Mouse (Mus musculus): Measurements from ENCODE around the gene Ssh2. TPM values are rescaled to one million over a fixed set of nuclear protein-coding genes. Genes with fewer than 3 reads are reported as not detected.

Gene Ssh2
- polyA plus RNA-seq, 1 experiment from 2014 or later: 8.2 TPM

GRCm38 (mm10) chr11:77411284-77411683, 195.2 kb downstream of the Ssh2 start:
- no peaks in the 10 kb centered on the region for H3K36me3 ChIP-seq

GRCm38 (mm10) chr11:77414141-77414839, 198.2 kb downstream of the Ssh2 start:
- H3K27ac ChIP-seq (replicated peaks): no peak overlapping the region
- H3K27me3 ChIP-seq: no peaks in the 10 kb centered on the region
- WGBS: 63% methylated on average over 2 of the region's 2 CpGs
- H3K4me2 ChIP-seq (replicated peaks): no peak overlapping the region
- H3K4me1 ChIP-seq: peaks cover 6% of the 10 kb centered on the region; the same call in 1 of the 2 replicates
- H3K4me3 ChIP-seq (replicated peaks): no peak overlapping the region
- ATAC-seq (ENCODE audit: insufficient number of reproducible peaks, low FRiP score, low TSS enrichment, low read depth): no peak
- H3K9me3 ChIP-seq (replicated peaks): no peaks in the 10 kb centered on the region
- H3K9ac ChIP-seq: no peak overlapping the region
- H3K36me3 ChIP-seq: no peaks in the 10 kb centered on the region

More at GRCm38 (mm10) chr11:77411284-77411683, 195.2 kb downstream of the Ssh2 start:
- Histone ChIP-seq H3K27ac (replicated peaks) (no peak overlapping the region), H3K4me3 (replicated peaks) (no peak overlapping the region), H3K4me2 (replicated peaks) (no peak overlapping the region), H3K4me1 (peaks cover 2% of the 10 kb centered on the region; the same call in 1 of the 2 replicates), H3K27me3 (no peaks in the 10 kb centered on the region), H3K9ac (no peak overlapping the region), H3K9me3 (replicated peaks) (no peaks in the 10 kb centered on the region)
- no peak for ATAC-seq (ENCODE audit: insufficient number of reproducible peaks, low FRiP score, low TSS enrichment, low read depth)

- no peaks in the 10 kb centered on the region for H3K27me3 ChIP-seq
- no peak for ATAC-seq (ENCODE audit: insufficient number of reproducible peaks, low FRiP score, low TSS enrichment, low read depth)
- H3K4me1 ChIP-seq: peaks cover 6% of the 10 kb centered on the region; the same call in 1 of the 2 replicates
- no peak overlapping the region for H3K4me2 ChIP-seq (replicated peaks)
- no peak overlapping the region for H3K4me3 ChIP-seq (replicated peaks)
- no peaks in the 10 kb centered on the region for H3K36me3 ChIP-seq
- H3K9me3 ChIP-seq (replicated peaks): no peaks in the 10 kb centered on the region
- 69% methylated on average over 4 of the region's 4 CpGs for WGBS
- H3K27ac ChIP-seq (replicated peaks): no peak overlapping the region; the same call in 1 of the 2 replicates
- H3K9ac ChIP-seq: no peak overlapping the region
Observed at GRCm38 (mm10) chr11:77416212-77417000, 200.3 kb downstream of the Ssh2 start.

- H3K4me3 ChIP-seq (replicated peaks): no peak overlapping the region
Observed at GRCm38 (mm10) chr11:77418021-77418420, 201.9 kb downstream of the Ssh2 start.

GRCm38 (mm10) chr11:77423175-77423859, 207.2 kb downstream of the Ssh2 start:
- H3K9me3 ChIP-seq (replicated peaks): no peaks in the 10 kb centered on the region
- no peak overlapping the region for H3K4me2 ChIP-seq (replicated peaks)
- H3K4me3 ChIP-seq (replicated peaks): no peak overlapping the region
- 76% methylated on average over 4 of the region's 4 CpGs for whole genome bisulfite sequencing
- no peak overlapping the region for H3K9ac ChIP-seq
- H3K27me3 ChIP-seq: no peaks in the 10 kb centered on the region
- no peak for ATAC-seq (ENCODE audit: insufficient number of reproducible peaks, low FRiP score, low TSS enrichment, low read depth)
- H3K27ac ChIP-seq (replicated peaks): no peak overlapping the region
- H3K36me3 ChIP-seq: peaks cover 17% of the 10 kb centered on the region
- no peaks in the 10 kb centered on the region for H3K4me1 ChIP-seq

More at GRCm38 (mm10) chr11:77418021-77418420, 201.9 kb downstream of the Ssh2 start:
- Histone ChIP-seq H3K9ac (no peak overlapping the region), H3K36me3 (peaks cover 4% of the 10 kb centered on the region; the same call in 1 of the 2 replicates), H3K27ac (replicated peaks) (no peak overlapping the region), H3K9me3 (replicated peaks) (no peaks in the 10 kb centered on the region), H3K4me2 (replicated peaks) (no peak overlapping the region), H3K4me1 (peaks cover 6% of the 10 kb centered on the region; the same call in 1 of the 2 replicates), H3K27me3 (no peaks in the 10 kb centered on the region)
- 89% methylated on average over 4 of the region's 4 CpGs for WGBS
- no peak for ATAC-seq (ENCODE audit: insufficient number of reproducible peaks, low FRiP score, low TSS enrichment, low read depth)

GRCm38 (mm10) chr11:77428446-77428845, 212.4 kb downstream of the Ssh2 start:
- WGBS: 75% methylated on average over 1 of the region's 1 CpGs
- no peak overlapping the region for H3K9ac ChIP-seq

GRCm38 (mm10) chr11:77437026-77437425, 220.9 kb downstream of the Ssh2 start:
- no peak for ATAC-seq (ENCODE audit: insufficient number of reproducible peaks, low FRiP score, low TSS enrichment, low read depth)
- no peaks in the 10 kb centered on the region for H3K27me3 ChIP-seq
- 88% methylated on average over 2 of the region's 2 CpGs for WGBS

More at GRCm38 (mm10) chr11:77428446-77428845, 212.4 kb downstream of the Ssh2 start:
- no peaks in the 10 kb centered on the region for H3K9me3 ChIP-seq (replicated peaks)
- H3K27me3 ChIP-seq: no peaks in the 10 kb centered on the region
- no peak overlapping the region for H3K4me2 ChIP-seq (replicated peaks)
- H3K27ac ChIP-seq (replicated peaks): no peak overlapping the region
- no peaks in the 10 kb centered on the region for H3K4me1 ChIP-seq
- ATAC-seq (ENCODE audit: insufficient number of reproducible peaks, low FRiP score, low TSS enrichment, low read depth): no peak
- no peak overlapping the region for H3K4me3 ChIP-seq (replicated peaks)
- H3K36me3 ChIP-seq: peaks cover 11% of the 10 kb centered on the region

GRCm38 (mm10) chr11:77440081-77440480, 224.0 kb downstream of the Ssh2 start:
- Histone ChIP-seq H3K9ac (no peak overlapping the region), H3K9me3 (replicated peaks) (no peaks in the 10 kb centered on the region), H3K4me3 (replicated peaks) (no peak overlapping the region), H3K27ac (replicated peaks) (no peak overlapping the region), H3K36me3 (peaks cover 6% of the 10 kb centered on the region; the same call in 1 of the 2 replicates), H3K4me1 (0 out of 2 replicates have a peak, but pooled peaks cover 9% of the 10 kb centered on the region), H3K27me3 (no peaks in the 10 kb centered on the region), H3K4me2 (replicated peaks) (no peak overlapping the region)
- 78% methylated on average over 9 of the region's 9 CpGs for WGBS
- ATAC-seq (ENCODE audit: insufficient number of reproducible peaks, low FRiP score, low TSS enrichment, low read depth): no peak

More at GRCm38 (mm10) chr11:77437026-77437425, 220.9 kb downstream of the Ssh2 start:
- H3K4me2 ChIP-seq (replicated peaks): no peak overlapping the region
- H3K36me3 ChIP-seq: peaks cover 6% of the 10 kb centered on the region; the same call in 1 of the 2 replicates
- 0 out of 2 replicates have a peak, but pooled peaks cover 4% of the 10 kb centered on the region for H3K4me1 ChIP-seq
- H3K4me3 ChIP-seq (replicated peaks): no peak overlapping the region
- no peak overlapping the region for H3K9ac ChIP-seq
- H3K27ac ChIP-seq (replicated peaks): no peak overlapping the region
- H3K9me3 ChIP-seq (replicated peaks): no peaks in the 10 kb centered on the region

- Histone ChIP-seq H3K27ac (replicated peaks) (0 out of 2 replicates have a peak overlapping the region, but pooled peaks have one; percentile 23), H3K4me3 (replicated peaks) (no peak overlapping the region), H3K9ac (no peak overlapping the region), H3K36me3 (peaks cover 6% of the 10 kb centered on the region; the same call in 1 of the 2 replicates), H3K4me2 (replicated peaks) (no peak overlapping the region), H3K4me1 (0 out of 2 replicates have a peak, but pooled peaks cover 9% of the 10 kb centered on the region), H3K27me3 (no peaks in the 10 kb centered on the region), H3K9me3 (replicated peaks) (no peaks in the 10 kb centered on the region)
- no peak for ATAC-seq (ENCODE audit: insufficient number of reproducible peaks, low FRiP score, low TSS enrichment, low read depth)
- 63% methylated on average over 8 of the region's 8 CpGs for WGBS
Observed at GRCm38 (mm10) chr11:77441020-77441419, 224.9 kb downstream of the Ssh2 start.

- no peak overlapping the region for H3K4me3 ChIP-seq (replicated peaks)
- no peak overlapping the region for H3K4me2 ChIP-seq (replicated peaks)
- ATAC-seq (ENCODE audit: insufficient number of reproducible peaks, low FRiP score, low TSS enrichment, low read depth): 0 out of 2 replicates have a peak, but pooled peaks have one; percentile 15
- no peak overlapping the region for H3K9ac ChIP-seq
- no peaks in the 10 kb centered on the region for H3K9me3 ChIP-seq (replicated peaks)
- peaks cover 9% of the 10 kb centered on the region; the same call in 1 of the 2 replicates for H3K36me3 ChIP-seq
- H3K27me3 ChIP-seq: no peaks in the 10 kb centered on the region
- H3K4me1 ChIP-seq: 0 out of 2 replicates have a peak, but pooled peaks cover 9% of the 10 kb centered on the region
- 54% methylated on average over 7 of the region's 7 CpGs for WGBS
- H3K27ac ChIP-seq (replicated peaks): peak overlapping the region; percentile 49; the same call in 1 of the 2 replicates
Observed at GRCm38 (mm10) chr11:77442186-77443170, 226.4 kb downstream of the Ssh2 start.

All from embryonic facial prominence, embryonic 15.5 days (tissue).